Mouse (Mus musculus) bone marrow, adult 2 months (tissue): ENCODE results near the gene Chst8.

Source experiments
- CTCF ChIP-seq: fragments of 200-500 bp; IDR thresholded peaks from 2 replicates; pipeline ENCODE4 v1.5.1; 2011; ENCODE audit warnings: low read length, control low read depth; ENCODE audit not compliant: control insufficient read depth, insufficient read depth
- POLR2A ChIP-seq: fragments of 200-500 bp; IDR thresholded peaks from 2 replicates; pipeline ENCODE4 v1.6.1; 2011; ENCODE audit warnings: low read depth, mild to moderate bottlenecking, control low read depth, low read length, borderline replicate concordance; ENCODE audit not compliant: control insufficient read depth

DNA sequence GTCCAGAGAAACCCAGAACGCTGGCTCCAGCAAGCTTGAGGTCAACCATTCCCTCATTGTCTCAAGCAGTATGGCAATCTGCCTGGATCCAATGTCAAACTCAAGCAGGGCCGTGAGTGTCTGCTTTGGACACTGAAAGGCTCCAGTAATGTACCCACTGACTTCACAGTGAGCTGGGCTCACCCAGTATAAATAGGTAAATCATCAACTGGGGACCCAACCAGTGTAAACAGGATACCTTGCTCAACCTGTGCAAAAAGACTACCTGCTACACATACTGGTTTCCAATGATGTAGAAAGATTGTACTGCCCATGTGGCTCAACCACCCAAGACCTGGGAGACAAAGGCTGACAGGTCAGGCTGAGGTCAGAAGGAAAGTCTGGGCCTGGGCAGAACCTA lies 7.5 kb downstream of the Chst8 start:
- TF ChIP-seq CTCF = no peak
- no peak for TF ChIP-seq POLR2A
